Mouse (Mus musculus): ENCODE data around the gene Grn.
"Not testable (repeated sequence)": the region's sequence is repeated elsewhere in the genome, so short reads cannot be mapped to it uniquely, and the experiment has no call there.

Gene Grn

DNA sequence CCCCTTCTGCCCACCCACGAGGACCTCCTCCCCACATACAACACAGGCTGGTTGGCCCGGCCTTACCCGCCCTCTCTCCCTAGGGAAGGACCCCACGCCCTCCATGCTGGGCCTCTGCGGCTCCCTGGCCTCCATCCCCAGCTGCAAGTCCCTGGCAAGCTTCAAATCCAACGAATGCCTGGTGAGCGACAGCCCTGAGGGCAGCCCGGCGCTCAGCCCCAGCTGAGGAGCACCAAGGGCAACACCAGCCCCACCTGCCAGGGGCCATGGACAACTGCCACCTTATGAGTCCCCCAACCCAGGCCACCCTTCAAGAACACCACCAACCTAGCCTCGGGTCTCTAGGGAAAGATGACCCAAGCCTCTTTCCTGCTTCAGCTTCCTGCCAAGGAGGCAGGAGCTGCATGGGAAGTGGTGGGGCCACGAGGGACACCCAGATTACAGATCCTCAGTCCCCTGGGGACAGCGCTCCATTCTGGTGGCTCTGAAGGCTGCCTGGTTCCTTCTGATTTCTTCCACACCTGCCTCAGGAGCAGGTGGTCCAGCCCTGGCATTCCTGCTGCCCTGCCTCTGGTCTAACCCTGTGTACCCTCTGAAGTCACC lies 28.1 kb upstream of the Grn start:
- DNase-seq: no peak

DNA sequence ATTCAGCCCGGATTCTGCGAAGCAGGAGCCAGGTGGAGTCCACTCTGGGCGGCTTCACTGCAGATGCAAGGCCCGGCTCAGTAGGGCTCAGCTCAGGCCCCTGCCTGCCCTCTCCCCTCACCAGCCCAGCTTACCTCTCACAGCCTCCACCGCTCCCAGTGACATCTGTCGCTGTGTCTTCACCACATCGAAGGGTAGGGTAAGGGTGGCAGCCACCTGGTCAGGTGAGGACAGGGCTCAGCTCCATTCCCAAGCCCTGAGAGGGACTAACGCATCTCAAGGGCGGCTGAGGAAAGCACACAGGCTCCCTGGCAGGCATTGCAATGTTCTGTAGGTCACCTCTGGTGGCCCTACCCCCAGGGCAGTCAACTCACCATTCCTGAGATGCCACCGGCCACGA lies 26.5 kb upstream of the Grn start:
- DNase-seq: no peak

GRCm38 (mm10) chr11:102404161-102405010 lies 25.7 kb upstream of the Grn start:
- DNase-seq: no peak

DNA sequence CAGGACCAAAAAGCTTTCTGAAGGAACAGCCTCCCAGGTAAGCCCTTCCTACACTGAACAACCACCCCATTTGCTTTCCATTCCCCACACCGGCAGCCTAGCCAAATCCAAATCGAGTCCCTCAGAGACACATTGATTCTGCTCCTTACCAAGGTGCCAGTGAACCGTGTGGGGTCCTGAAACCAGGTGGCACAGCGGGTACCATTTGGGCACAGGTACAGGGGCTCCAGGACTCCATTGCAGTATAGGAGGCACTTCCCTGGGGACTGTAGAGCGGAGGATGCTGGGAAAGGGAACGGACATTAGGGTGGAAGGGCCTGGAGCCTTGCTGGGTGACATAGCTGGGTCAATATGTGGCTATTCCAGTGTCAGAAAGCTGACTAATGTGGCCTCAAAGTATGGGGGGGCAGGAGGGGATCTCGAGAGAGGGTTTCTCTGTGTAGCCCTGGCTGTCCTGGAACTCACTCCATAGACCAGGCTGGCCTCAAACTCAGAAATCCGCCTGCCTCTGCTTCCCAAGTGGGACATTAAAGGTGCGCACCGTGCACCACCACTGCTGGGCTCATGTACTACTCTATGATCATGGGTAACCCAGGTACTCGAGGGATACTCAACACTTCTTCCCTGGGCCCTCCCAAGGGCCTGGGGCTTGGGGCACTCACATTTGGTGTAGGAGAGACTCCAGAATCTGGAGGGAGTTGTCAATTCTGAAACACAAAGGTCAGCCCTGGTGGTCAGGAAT lies 24.4 kb upstream of the Grn start:
- DNase-seq: no peak

- DNase-seq: no peak
Measured at GRCm38 (mm10) chr11:102406401-102406800, 23.7 kb upstream of the Grn start.

- DNase-seq: peak; percentile 93
Measured at GRCm38 (mm10) chr11:102406900-102407833, 22.9 kb upstream of the Grn start.

DNA sequence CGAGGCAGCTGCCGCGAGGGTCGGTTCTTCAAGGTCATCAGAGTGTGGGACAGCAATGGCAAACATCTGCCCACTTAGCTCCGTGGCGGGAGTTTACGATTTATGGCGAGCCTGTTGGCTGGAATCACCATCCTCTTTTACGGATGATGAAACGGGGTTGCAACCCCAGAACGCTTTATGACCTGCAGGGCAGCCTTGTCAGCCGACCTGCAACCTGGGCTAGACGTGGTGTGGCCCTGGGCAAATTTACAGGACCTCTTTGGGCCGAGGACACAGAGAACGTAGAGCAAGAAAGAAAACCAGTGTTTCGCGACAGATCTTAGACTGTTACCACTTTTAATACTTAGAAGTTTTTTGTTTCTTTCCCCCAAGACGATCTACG lies 22.3 kb upstream of the Grn start, which contains the start of gene Slc25a39:
Slc25a39 (minus strand) TSS at position 113 of the 382 bp plus-strand sequence.
- no peak for DNase-seq

GRCm38 (mm10) chr11:102408344-102408876 lies 21.7 kb upstream of the Grn start:
- peak; percentile 93 for DNase-seq

GRCm38 (mm10) chr11:102408888-102409794 lies 21.0 kb upstream of the Grn start:
- DNase-seq: no peak

DNA sequence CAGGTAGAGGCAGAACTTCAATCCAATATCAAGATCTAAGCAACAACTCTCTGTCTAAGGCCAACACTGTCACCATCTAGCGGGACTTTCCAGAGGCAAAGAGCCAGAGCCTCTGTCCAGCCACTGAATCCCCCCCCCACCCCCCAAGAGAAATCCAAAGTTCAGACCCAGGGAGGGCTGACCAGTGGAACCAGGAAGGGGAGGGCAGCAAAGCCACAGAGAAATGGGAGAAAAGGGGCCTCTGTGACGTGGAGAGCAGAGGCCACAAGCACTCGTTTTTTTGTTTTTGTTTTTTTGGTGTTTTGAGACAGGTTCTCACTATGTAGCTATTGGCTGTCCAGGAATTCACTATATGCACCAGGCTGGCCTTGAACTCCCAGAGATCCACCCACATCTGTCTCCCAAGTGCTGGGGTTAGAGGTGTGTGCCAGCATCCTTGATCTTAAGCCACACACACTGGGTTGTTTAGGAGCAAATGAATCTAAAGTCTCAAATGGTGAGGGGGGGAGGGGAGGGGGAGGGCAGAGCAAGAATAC lies 20.3 kb upstream of the Grn start:
- no peak for DNase-seq

- DNase-seq: not testable (repeated sequence)
Measured at GRCm38 (mm10) chr11:102410345-102410744, 19.8 kb upstream of the Grn start.

- no peak for DNase-seq
Measured at GRCm38 (mm10) chr11:102411061-102411460, 19.1 kb upstream of the Grn start.

DNA sequence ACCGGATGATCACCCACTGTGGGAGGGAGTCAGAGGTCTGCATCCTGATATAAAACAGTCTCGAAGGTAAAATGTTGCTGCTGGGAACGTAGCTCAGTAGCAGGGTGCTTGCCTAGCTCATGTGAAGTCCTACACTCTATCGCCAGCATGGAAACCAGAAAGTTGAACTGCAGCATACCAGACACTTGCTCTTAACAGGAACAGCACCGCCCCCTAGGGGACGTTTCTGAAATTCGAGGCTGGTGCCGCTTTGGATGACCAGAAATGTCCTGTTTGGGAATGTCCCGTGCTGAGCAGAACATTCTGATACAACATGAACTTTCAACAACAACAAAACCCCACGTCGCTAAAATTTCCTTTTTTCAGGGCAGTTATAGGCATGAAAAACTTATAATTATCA lies 18.4 kb upstream of the Grn start:
- peak; percentile 84 for DNase-seq

- no peak for DNase-seq
Measured at GRCm38 (mm10) chr11:102413059-102413458, 17.1 kb upstream of the Grn start.

DNA sequence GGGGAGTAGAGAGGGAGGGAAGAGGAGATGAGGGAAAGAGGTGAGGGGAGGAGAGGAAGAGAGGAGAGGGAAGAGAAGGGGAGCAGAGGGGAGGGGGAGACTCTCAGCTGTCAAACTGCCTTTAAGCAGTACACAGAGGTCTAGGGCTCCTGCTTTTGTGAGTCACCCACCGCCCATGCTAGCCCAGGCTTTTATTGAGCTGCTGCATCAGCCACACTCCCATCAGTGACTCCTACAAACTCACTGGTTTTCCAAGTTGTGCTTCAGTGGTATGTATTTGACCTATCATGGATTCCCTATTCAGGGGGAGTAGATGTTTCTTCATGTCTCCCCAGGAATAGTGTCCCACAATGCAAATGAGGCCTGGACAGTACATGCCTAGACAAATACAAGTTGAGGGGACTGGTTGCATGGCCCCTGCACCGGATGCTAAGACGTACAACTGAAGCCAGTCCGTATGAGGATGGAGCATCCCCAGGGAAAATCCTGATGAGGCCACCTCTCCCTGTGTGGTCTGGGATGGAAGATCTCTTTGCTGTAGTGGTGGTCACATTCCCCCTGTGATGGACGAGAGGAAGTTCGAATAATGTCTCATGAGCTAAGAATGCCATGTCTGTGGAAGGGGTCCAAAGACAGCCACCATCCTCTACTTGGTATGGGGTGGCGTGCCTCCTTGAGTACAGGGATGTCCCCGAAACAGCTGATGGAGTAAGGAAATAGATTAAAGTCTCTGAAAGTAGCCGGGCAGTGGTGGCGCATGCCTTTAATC lies 14.9 kb upstream of the Grn start:
- DNase-seq: no peak

DNA sequence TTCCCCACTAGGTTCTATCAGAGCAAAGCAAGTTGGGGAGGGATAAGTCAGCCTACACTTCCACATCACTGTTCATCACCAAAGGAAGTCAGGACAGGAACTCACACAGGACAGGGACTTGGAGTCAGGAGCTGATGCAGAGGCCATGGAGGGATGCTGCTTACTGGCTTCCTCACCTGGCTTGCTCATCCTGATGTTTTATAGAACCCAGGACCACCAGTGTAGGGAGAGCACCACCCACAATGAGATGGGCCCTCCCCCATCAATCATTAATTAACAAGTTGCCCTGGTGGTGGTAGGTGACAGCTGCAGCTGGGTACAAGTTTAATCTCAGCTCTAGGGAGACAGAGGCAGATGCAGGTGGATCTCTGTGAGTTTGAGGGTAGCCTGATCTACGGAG lies 13.0 kb upstream of the Grn start:
- DNase-seq: no peak

DNA sequence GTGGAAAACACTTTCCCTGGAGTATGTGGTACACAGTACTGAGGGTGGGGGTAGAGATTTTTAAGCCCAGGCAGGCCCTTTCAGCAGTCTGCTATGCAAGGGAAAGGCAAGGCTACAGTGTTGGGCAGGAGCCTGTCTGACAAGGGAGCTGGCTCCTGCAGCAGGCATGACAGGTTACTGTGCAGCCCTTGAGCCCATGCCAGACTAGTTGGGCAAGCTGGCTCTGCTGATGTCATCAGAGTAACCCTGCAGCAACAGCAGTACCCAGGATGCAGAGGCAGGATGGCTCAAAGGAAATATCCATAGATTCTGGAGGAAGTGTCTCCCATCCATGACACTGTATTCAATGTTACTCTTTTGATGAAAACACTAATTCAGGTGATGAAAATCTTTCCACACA lies 11.2 kb upstream of the Grn start:
- DNase-seq: no peak

DNA sequence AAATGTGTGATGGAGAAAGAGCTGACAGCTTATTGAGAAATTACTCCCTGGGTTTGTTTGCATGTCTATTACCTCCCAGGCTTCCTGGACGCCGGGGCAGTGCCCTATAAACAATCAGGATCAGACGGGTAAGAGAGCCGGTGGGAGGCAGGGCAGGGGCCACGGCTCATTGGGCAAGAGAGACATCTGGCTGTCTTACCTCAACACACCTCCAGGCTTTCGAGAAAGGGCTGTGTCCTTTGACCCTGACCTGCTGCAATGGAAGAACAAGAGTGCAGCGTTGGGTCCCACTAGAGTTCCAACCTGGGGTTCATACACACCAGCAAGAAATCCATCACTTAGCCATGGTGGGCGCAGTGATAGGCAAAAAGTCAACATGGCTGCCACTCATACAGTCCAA lies 8.6 kb upstream of the Grn start:
- DNase-seq: no peak

DNA sequence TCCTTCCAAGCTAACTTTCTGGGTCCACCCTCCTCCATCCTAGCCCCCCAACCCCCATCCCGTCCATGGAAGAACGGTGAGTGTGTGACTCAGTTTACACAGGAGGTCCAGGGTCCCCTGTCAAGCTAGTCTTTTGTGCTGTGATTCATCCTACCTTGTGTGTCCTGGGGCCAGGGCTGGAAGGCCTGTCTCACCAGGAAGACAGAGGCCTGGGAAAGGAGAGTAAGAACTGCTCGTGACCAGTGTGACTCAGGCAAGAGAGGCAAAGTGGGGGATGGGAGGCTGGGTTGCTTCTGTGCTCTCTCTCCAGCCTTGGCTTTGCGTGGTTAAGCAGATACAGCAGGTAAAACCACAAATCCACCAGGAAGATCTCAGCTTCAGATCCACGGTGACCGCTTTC lies 5.4 kb upstream of the Grn start:
- no peak for DNase-seq

All from thymus, postnatal 25 days (tissue).